Mouse (Mus musculus) liver, embryonic 14.5 days (tissue): ENCODE data around the gene Smc1b. TPM values are rescaled to one million over a fixed set of nuclear protein-coding genes. Genes with fewer than 3 reads are reported as not detected.
A peak's percentile ranks its signal among the peaks of the same experiment; 100 is the strongest.

Experiments used
- ATAC-seq: fragments of 200-750 bp; cut with Nextera tagmentation; 2 replicates; pipeline ENCODE4 v1.8.0; 2017; ENCODE audit warnings: moderate number of reproducible peaks, mild to moderate bottlenecking, moderate library complexity; ENCODE audit not compliant: insufficient read depth
- DNase-seq, 3 experiments: peaks; one replicate each; pipeline ENCODE4 v3.0.0-alpha.2; 2012 to 2013; ENCODE audit warnings: low read depth in 3 of 3, low spot score in 3 of 3
- H3K27ac ChIP-seq: fragments of 300-500 bp; sonication (generic); 2 replicates; pipeline ENCODE4 v1.5.1; 2014; ENCODE audit warnings: moderate library complexity, mild to moderate bottlenecking, control low read depth, inconsistent platforms
- H3K27me3 ChIP-seq: fragments of 300-500 bp; sonication (generic); 2 replicates; pipeline ENCODE4 v1.6.1; 2014; ENCODE audit warnings: mild to moderate bottlenecking, low read length, moderate library complexity; ENCODE audit not compliant: control insufficient read depth, insufficient read depth
- H3K36me3 ChIP-seq: fragments of 300-500 bp; sonication (generic); replicated peaks from 2 replicates; pipeline ENCODE4 v1.6.1; 2014; ENCODE audit warnings: low read depth; ENCODE audit not compliant: control insufficient read depth, insufficient read depth
- H3K4me1 ChIP-seq, 2 experiments: fragments of 200-500 bp in 1 of 2; fragments of 300-500 bp in 1 of 2; sonication (generic) in 1 of 2; replicated peaks; 2 replicates each; pipeline ENCODE4 v1.6.1; 2012 to 2014; ENCODE audit warnings: antibody characterized with exemption in 1 of 2, inconsistent platforms in 1 of 2, low read length in 1 of 2; ENCODE audit not compliant: control insufficient read depth in 2 of 2, insufficient read depth in 2 of 2
- H3K4me2 ChIP-seq: fragments of 300-500 bp; sonication (generic); 2 replicates; pipeline ENCODE4 v1.6.1; 2014; ENCODE audit warnings: low read depth, mild to moderate bottlenecking, control low read depth, moderate library complexity
- H3K4me3 ChIP-seq, 2 experiments: fragments of 200-500 bp in 1 of 2; fragments of 300-500 bp in 1 of 2; sonication (generic) in 1 of 2; 2 replicates each; pipeline ENCODE4 v1.5.1; 2012 to 2014; ENCODE audit warnings: low read depth in 2 of 2, low read length in 2 of 2, mild to moderate bottlenecking in 2 of 2, control low read depth in 1 of 2, inconsistent platforms in 1 of 2, moderate library complexity in 1 of 2; ENCODE audit not compliant: insufficient read depth in 1 of 2
- H3K9ac ChIP-seq: fragments of 300-500 bp; sonication (generic); replicated peaks from 2 replicates; pipeline ENCODE4 v1.6.1; 2014; ENCODE audit warnings: mild to moderate bottlenecking, control low read depth, moderate library complexity
- H3K9me3 ChIP-seq: fragments of 300-500 bp; sonication (generic); 2 replicates; pipeline ENCODE4 v1.6.1; 2016; ENCODE audit warnings: low read length, mixed read lengths; ENCODE audit not compliant: control insufficient read depth
- CTCF ChIP-seq: IDR thresholded peaks from 2 replicates; pipeline ENCODE4 v1.5.1; 2016; ENCODE audit warnings: antibody characterized with exemption, low read depth, control low read depth
- EP300 ChIP-seq: IDR thresholded peaks from 2 replicates; pipeline ENCODE4 v1.6.1; 2016; ENCODE audit warnings: antibody characterized with exemption, low read depth
- WGBS: fragments of 180-500 bp; shearing (Covaris S2); extraction: QIAGEN DNeasy Blood & Tissue Kit; methylation state at CpG from one replicate; pipeline ENCODE4 v1.1.7; 2014; ENCODE audit not compliant: insufficient replicate concordance; 5-methylcytosine and 5-hydroxymethylcytosine counted together
- polyA plus RNA-seq, 2 experiments: library from polyadenylated mRNA; depleted of rRNA in 1 of 2; stranded (reverse) in 1 of 2; unstranded in 1 of 2; fragments of >200 nt; fragmentation: Nextera tagmentation in 1 of 2; extraction: Ambion mirVana in 1 of 2; gene quantifications; 2 replicates each; pipeline versions ENCODE4 v1.2.1 to v1.2.3; 2012 to 2014

The Smc1b gene
- polyA plus RNA-seq, 2 experiments = 0.25 TPM

DNA sequence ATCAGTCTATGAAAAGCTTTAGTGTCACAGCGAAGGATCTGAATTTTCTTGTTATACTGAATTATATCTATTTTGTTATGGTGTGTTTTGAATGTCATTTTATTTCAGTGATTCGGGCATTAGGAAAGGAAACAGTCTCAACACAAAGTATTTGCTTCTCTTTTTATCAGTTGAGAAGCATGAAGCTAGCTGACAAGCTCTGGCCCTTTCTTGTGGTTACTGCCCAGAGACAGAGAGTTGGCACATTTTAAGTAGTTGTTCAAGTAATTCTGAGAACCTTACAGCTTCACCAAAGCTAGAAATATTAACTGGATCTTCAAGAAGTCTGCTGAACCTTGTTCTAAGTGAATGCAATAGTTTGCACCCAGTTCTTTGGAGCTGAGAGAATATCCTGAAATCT is 68.3 kb downstream of the Smc1b start:
- Histone ChIP-seq H3K27ac (no peak overlapping the region), H3K36me3 (no peaks in the 10 kb centered on the region), H3K9ac (no peak overlapping the region), H3K4me3 (no peak overlapping the region), H3K27me3 (no peaks in the 10 kb centered on the region), H3K4me1 (no peaks in the 10 kb centered on the region), H3K9me3 (no peaks in the 10 kb centered on the region), H3K4me2 (no peak overlapping the region)
- no peak for DNase-seq
- ATAC-seq = no peak
- 69% methylated on average over 2 of the region's 2 CpGs for WGBS
- TF ChIP-seq CTCF (no peak), EP300 (no peak)

GRCm38 (mm10) chr15:85055186-85055585 is 76.6 kb downstream of the Smc1b start:
- 66% methylated on average over 4 of the region's 4 CpGs for WGBS
- Histone ChIP-seq H3K4me1 (no peaks in the 10 kb centered on the region), H3K36me3 (peaks cover 2% of the 10 kb centered on the region; the same call in 1 of the 2 replicates), H3K9me3 (no peaks in the 10 kb centered on the region), H3K27me3 (no peaks in the 10 kb centered on the region), H3K4me2 (no peak overlapping the region), H3K9ac (no peak overlapping the region), H3K27ac (no peak overlapping the region), H3K4me3 (no peak overlapping the region)
- ATAC-seq (no peak), DNase-seq (no peak)
- TF ChIP-seq EP300 (no peak), CTCF (no peak)

GRCm38 (mm10) chr15:85054098-85054497 is 77.7 kb downstream of the Smc1b start:
- H3K4me1 ChIP-seq = peaks cover 0 to 5% of the 10 kb centered on the region in 2 experiments; a peak in 2 of 4 replicates
- ATAC-seq (no peak), DNase-seq (no peak)
- no peak overlapping the region for H3K4me2 ChIP-seq
- H3K27ac ChIP-seq = no peak overlapping the region
- WGBS = 72% methylated on average over 3 of the region's 3 CpGs
- TF ChIP-seq CTCF = no peak
- peaks cover 2% of the 10 kb centered on the region; the same call in 1 of the 2 replicates for H3K36me3 ChIP-seq
- no peak overlapping the region for H3K4me3 ChIP-seq
- H3K27me3 ChIP-seq = no peaks in the 10 kb centered on the region
- no peak overlapping the region for H3K9ac ChIP-seq
- H3K9me3 ChIP-seq = no peaks in the 10 kb centered on the region

DNA sequence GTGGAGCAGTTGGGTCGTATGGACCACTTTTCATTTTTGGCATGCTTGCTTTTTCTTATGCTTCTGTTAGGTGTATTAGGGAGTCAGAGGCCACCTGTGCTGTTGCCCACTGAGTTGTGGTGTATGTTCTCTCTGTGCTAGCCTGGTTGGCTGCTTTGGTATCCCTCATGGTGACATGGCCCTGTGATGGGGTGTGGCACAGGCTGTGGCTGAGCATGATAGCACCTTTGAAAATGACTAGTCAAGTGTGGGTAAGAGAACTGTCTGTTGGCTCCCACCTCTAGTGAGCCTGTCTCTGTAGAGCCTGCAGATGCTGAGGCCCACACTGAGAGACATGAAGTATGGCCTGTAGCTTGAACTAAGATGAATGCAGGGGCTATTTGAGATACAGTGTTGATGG is 82.0 kb downstream of the Smc1b start:
- Histone ChIP-seq H3K36me3 (peaks cover 2% of the 10 kb centered on the region; the same call in 1 of the 2 replicates), H3K4me2 (no peak overlapping the region), H3K27me3 (no peaks in the 10 kb centered on the region), H3K9me3 (no peaks in the 10 kb centered on the region), H3K4me3 (no peak overlapping the region), H3K9ac (no peak overlapping the region), H3K27ac (peak overlapping the region; percentile 36; the same call in 1 of the 2 replicates), H3K4me1 (peaks cover 0 to 7% of the 10 kb centered on the region in 2 experiments; a peak in 2 of 4 replicates)
- ATAC-seq (peak; percentile 92), DNase-seq (peak; percentile 23 to 38 (median 35))
- TF ChIP-seq EP300 (peak; percentile 43; the same call in 1 of the 2 replicates), CTCF (no peak)
- WGBS = 74% methylated on average over 1 of the region's 1 CpGs

GRCm38 (mm10) chr15:85047865-85048264 is 83.9 kb downstream of the Smc1b start:
- DNase-seq (no peak), ATAC-seq (no peak)
- no peaks in the 10 kb centered on the region for H3K9me3 ChIP-seq
- 72% methylated on average over 4 of the region's 4 CpGs for WGBS
- no peak overlapping the region for H3K4me2 ChIP-seq
- H3K27ac ChIP-seq = no peak overlapping the region
- TF ChIP-seq EP300 (no peak), CTCF (no peak)
- H3K27me3 ChIP-seq = no peaks in the 10 kb centered on the region
- H3K4me1 ChIP-seq = peaks cover 0 to 7% of the 10 kb centered on the region in 2 experiments; a peak in 2 of 4 replicates
- no peak overlapping the region for H3K9ac ChIP-seq
- no peak overlapping the region for H3K4me3 ChIP-seq
- no peaks in the 10 kb centered on the region for H3K36me3 ChIP-seq
